Mouse (Mus musculus): ENCODE results near the gene Sik2. TPM values are rescaled to one million over a fixed set of nuclear protein-coding genes. Genes with fewer than 3 reads are reported as not detected.

Gene Sik2
- polyA plus RNA-seq (2015; fragmentation: Nextera tagmentation; extraction: Ambion mirVana) = 7.0 and 10.0 TPM in 2 replicates

DNA sequence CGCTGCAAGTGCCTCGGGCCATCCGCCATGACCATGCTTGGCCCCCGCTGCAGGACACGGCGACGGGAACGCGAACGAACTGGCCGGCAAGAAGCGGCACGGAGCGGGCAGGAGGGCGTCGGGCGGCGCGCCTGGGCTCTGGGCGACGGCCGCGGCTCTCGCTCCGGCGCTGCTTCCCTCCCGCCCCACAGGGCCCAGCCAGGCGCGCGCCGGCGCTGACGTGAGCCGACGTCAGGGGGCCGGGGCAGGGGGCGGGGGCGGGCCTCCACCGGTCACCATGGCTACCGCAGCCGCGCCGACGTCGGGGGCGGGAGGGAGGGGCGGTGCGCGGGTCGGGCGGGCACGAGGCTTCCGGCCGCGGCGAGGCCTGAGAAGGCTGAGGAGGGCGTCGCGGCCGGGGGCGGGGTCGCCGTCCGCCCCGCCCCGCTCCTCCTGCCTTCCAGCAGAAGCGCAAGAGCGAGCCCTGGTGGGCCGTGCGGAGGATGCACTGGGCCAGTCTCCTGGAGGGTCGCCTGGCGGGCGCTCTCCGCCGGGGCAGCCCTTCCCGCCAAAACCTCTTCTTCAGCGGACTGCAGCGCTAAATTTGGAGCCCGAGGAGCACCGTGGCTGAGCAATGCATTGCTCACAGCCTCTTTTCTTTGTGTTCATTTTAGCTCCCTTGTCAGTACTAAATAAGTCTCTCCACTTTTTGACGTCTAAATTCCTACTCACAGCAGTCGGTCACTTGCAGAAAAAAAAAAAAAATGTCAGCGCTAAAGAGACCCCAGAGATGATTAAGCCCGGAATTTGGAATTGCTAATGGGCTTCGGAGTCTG lies at the start of gene Sik2:
TSS of gene Sik2 (minus strand) at position 233 of the 815 bp plus-strand sequence.
- 2% methylated on average over 61 of the region's 85 CpGs for WGBS (ENCODE audit: insufficient replicate concordance)

DNA sequence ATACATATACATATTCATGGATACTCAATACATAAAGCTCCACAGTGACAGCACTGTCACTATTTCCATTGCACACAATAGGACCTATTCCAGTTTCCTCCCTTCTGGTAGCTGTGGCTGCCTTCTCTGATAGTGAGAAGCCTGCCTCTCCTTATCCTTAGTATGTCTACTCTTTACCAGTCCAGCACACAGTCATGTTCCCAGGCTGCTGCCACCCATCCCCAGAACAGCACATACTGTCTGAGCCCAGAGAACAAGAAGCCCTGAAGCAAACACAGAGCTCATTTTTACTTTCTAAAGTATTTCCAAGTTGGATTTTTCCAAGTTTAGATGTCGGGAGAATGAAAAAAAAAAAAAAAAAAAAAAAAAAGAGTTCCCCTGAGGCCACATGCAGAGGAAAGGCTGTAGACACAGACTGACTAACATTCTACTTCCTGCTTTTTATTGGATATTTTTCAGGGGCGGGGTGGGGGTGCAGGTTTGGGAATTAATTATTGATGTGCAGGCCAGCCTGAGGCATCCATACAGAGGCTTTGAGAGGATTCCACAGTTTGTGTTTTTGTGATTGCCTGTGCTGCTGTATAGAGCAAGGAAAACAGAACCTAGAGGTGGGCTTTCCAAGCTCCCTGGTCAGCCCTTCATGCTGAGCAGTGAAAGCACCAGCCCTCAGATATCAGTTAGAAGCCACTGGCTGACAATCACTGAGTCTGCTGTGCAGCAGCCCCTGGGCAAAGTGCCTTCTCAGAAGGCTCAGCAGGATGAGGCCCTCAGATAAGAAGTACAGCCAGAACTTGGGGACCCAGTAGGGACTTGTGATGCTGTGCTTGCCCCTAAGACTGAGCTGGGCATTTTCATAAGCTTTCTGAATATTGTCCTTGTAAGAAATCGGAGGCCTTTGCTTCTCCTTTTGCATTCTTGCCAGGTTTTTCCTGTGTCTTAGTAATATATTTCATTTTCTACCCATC lies 47.8 kb upstream of the Sik2 start:
- Histone ChIP-seq H3K4me2 (no peak overlapping the region), H3K27me3 (no peaks in the 10 kb centered on the region), H3K9ac (no peak overlapping the region), H3K4me1 (replicated peaks) (peaks cover 8% of the 10 kb centered on the region), H3K36me3 (no peaks in the 10 kb centered on the region), H3K27ac (no peak overlapping the region), H3K4me3 (replicated peaks) (no peak overlapping the region), H3K9me3 (replicated peaks) (no peaks in the 10 kb centered on the region)
- ATAC-seq (ENCODE audit: low read depth) (peak; percentile 71), DNase-seq (no peak)
- WGBS (ENCODE audit: insufficient replicate concordance) = 46% methylated on average over 3 of the region's 3 CpGs

More for the DNA sequence above, at the start of gene Sik2:
- Histone ChIP-seq H3K9me3 (replicated peaks) (no peaks in the 10 kb centered on the region), H3K27me3 (no peaks in the 10 kb centered on the region), H3K4me2 (peak within 1 kb of the TSS; percentile 90), H3K4me1 (replicated peaks) (peaks cover 32% of the 10 kb centered on the region), H3K36me3 (no peaks in the 10 kb centered on the region), H3K27ac (peak within 1 kb of the TSS; percentile 96), H3K4me3 (replicated peaks) (peak within 1 kb of the TSS; percentile 95), H3K9ac (peak within 1 kb of the TSS; percentile 96)
- ATAC-seq (ENCODE audit: low read depth) (peak; percentile 95), DNase-seq (peak; percentile 82)

DNA sequence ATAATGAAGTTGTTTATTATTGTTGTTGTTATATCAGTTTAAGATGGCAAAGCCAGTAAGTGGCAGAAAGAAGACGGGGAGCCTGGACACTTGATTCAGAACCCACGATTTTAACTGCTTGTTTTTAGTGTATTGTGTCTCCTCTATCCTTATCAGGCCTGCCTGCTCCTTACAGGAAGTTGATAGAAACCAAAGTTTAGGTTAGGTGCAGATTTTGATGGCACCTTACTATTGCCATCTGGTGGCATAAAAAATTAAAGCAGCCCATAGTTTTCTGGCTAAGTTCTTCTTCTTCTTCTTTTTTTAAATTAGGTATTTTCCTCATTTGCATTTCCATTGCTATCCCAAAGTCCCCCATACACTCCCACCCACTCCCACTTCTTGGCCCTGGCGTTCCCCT lies 43.3 kb upstream of the Sik2 start:
- Histone ChIP-seq H3K36me3 (no peaks in the 10 kb centered on the region), H3K4me1 (replicated peaks) (peaks cover 8% of the 10 kb centered on the region), H3K4me2 (no peak overlapping the region), H3K4me3 (replicated peaks) (no peak overlapping the region), H3K27ac (no peak overlapping the region), H3K9ac (no peak overlapping the region), H3K27me3 (no peaks in the 10 kb centered on the region), H3K9me3 (replicated peaks) (no peaks in the 10 kb centered on the region)
- 22% methylated on average over 3 of the region's 3 CpGs for WGBS (ENCODE audit: insufficient replicate concordance)
- ATAC-seq (ENCODE audit: low read depth) (no peak), DNase-seq (no peak)

- Histone ChIP-seq H3K27ac (no peak overlapping the region), H3K36me3 (no peaks in the 10 kb centered on the region), H3K9ac (no peak overlapping the region), H3K4me3 (replicated peaks) (no peak overlapping the region), H3K4me1 (replicated peaks) (no peaks in the 10 kb centered on the region), H3K4me2 (no peak overlapping the region), H3K9me3 (replicated peaks) (no peaks in the 10 kb centered on the region), H3K27me3 (no peaks in the 10 kb centered on the region)
- DNase-seq = no peak
- ATAC-seq (ENCODE audit: low read depth) = no peak
- 63% methylated on average over 6 of the region's 6 CpGs for WGBS (ENCODE audit: insufficient replicate concordance)
These were observed 33.3 kb upstream of the Sik2 start for GRCm38 (mm10) chr9:51042136-51042535.

DNA sequence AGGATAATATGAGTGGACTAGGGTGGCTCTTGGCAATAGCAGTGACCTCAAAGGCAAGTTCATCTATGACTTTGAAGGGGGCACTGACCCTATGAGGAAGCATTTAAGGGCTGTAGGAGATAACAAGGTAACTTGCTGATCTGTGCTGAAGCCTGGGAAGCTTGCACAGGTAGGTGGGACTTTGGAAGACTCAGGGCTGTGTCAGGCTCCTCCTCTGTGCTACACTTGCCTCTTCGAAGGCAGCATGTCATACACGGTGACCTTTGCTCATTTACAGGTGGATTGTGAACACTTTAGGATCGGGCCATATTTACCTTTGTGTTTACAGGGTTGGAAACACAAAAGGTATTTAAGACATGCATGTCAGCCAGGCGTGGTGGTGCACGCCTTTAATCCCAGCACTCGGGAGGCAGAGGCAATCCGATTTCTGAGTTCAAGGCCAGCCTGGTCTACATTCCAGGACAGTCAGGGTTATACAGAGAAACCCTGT lies 32.7 kb upstream of the Sik2 start:
- Histone ChIP-seq H3K4me2 (no peak overlapping the region), H3K9ac (no peak overlapping the region), H3K27me3 (no peaks in the 10 kb centered on the region), H3K27ac (no peak overlapping the region), H3K4me1 (replicated peaks) (no peaks in the 10 kb centered on the region), H3K4me3 (replicated peaks) (no peak overlapping the region), H3K36me3 (no peaks in the 10 kb centered on the region), H3K9me3 (replicated peaks) (no peaks in the 10 kb centered on the region)
- no peak for DNase-seq
- WGBS (ENCODE audit: insufficient replicate concordance) = 75% methylated on average over 7 of the region's 7 CpGs
- no peak for ATAC-seq (ENCODE audit: low read depth)

DNA sequence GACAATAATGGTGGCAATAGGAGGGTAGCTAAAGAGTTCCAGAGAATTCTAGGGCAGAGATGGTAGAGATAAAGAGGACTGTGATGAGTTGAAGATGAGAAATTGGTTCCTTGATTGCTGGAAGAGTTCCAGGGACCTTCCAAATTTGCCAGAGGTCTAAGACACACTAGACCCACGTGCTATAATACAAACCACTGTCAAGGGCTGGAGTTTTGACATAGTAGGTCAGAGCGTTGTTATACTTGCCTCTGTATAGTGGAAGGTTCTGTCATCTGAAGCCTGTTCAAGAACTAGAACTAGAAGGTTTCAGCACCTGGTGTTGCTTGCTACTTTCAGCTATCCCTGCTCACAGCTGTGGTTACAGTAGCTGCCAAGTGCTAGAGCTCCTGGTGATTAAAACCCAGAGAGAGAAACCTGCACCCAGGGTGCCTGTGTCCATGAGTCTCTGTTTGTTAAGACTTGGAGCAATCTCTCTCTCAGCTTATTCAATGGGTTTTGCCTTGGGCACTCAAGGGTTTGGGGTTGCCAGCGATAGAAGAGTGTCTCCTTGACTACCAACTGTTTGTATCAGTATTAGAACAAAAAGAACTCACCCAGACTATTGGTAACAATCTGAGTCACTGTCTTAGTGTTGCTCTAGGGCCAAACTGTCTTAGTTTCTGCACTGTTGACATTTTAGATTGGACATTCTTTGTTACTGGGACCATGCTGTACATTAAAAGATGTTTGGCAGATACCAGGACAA lies 24.1 kb upstream of the Sik2 start:
- no peaks in the 10 kb centered on the region for H3K27me3 ChIP-seq
- no peaks in the 10 kb centered on the region for H3K9me3 ChIP-seq (replicated peaks)
- H3K36me3 ChIP-seq = no peaks in the 10 kb centered on the region
- H3K4me3 ChIP-seq (replicated peaks) = no peak overlapping the region
- H3K4me1 ChIP-seq (replicated peaks) = no peaks in the 10 kb centered on the region
- H3K27ac ChIP-seq = no peak overlapping the region
- ATAC-seq (ENCODE audit: low read depth) = no peak
- H3K9ac ChIP-seq = no peak overlapping the region
- 50% methylated on average over 3 of the region's 3 CpGs for WGBS (ENCODE audit: insufficient replicate concordance)
- DNase-seq = no peak
- no peak overlapping the region for H3K4me2 ChIP-seq

DNA sequence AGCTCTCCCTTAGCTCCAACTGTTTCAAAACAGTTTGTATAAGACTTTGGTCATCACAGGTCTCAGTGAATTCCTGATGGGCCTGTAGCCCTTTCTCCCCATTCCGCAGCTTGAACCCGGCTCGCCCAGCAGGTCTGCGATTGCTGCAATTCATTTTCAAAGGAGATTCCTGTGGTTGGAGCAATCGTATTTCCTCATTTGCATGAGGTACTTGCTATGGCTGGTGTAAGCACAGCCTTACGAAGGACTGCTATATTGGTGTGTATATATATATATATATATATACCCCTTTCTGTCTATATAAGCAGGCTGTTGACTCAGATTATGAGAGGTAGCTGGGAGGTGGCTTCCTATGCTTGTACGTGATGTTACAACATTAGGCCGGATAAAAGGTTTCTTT lies 23.4 kb upstream of the Sik2 start:
- H3K9me3 ChIP-seq (replicated peaks) = no peaks in the 10 kb centered on the region
- ATAC-seq (ENCODE audit: low read depth) = no peak
- no peak for DNase-seq
- H3K36me3 ChIP-seq = no peaks in the 10 kb centered on the region
- H3K4me2 ChIP-seq = no peak overlapping the region
- no peaks in the 10 kb centered on the region for H3K4me1 ChIP-seq (replicated peaks)
- H3K9ac ChIP-seq = no peak overlapping the region
- 48% methylated on average over 8 of the region's 8 CpGs for WGBS (ENCODE audit: insufficient replicate concordance)
- no peak overlapping the region for H3K27ac ChIP-seq
- H3K4me3 ChIP-seq (replicated peaks) = no peak overlapping the region
- H3K27me3 ChIP-seq = no peaks in the 10 kb centered on the region

- H3K4me3 ChIP-seq (replicated peaks) = no peak overlapping the region
- no peak for DNase-seq
- H3K4me2 ChIP-seq = no peak overlapping the region
- H3K27me3 ChIP-seq = no peaks in the 10 kb centered on the region
- no peak for ATAC-seq (ENCODE audit: low read depth)
- H3K9ac ChIP-seq = no peak overlapping the region
- WGBS (ENCODE audit: insufficient replicate concordance) = 49% methylated on average over 6 of the region's 6 CpGs
- H3K4me1 ChIP-seq (replicated peaks) = no peaks in the 10 kb centered on the region
- H3K9me3 ChIP-seq (replicated peaks) = no peaks in the 10 kb centered on the region
- H3K27ac ChIP-seq = no peak overlapping the region
- no peaks in the 10 kb centered on the region for H3K36me3 ChIP-seq
These were observed 22.7 kb upstream of the Sik2 start for GRCm38 (mm10) chr9:51031603-51032002.

- no peaks in the 10 kb centered on the region for H3K9me3 ChIP-seq (replicated peaks)
- no peak for ATAC-seq (ENCODE audit: low read depth)
These were observed 21.3 kb upstream of the Sik2 start for GRCm38 (mm10) chr9:51030147-51030546.

DNA sequence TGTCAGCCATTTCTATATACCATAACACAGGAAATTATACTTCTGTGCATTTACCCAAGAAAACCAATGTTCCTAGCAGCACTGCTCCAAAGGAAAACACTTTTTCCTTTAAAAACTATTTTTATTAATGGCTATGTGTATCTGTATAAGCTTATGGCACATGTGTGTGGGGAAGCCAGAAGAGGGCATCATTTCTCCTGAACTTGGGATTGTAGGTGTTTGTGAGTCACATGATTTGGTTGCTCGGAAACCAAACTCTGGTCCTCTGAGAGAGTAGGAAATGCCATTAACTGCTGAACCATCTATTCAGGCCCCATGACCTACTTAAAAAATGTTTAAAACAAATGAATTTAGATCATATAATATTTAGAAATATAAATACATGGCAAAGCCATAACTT lies 18.1 kb upstream of the Sik2 start:
- Histone ChIP-seq H3K9me3 (replicated peaks) (no peaks in the 10 kb centered on the region), H3K4me1 (replicated peaks) (no peaks in the 10 kb centered on the region), H3K9ac (no peak overlapping the region), H3K27me3 (peaks cover 3% of the 10 kb centered on the region; the same call in 1 of the 2 replicates), H3K36me3 (no peaks in the 10 kb centered on the region), H3K4me2 (no peak overlapping the region), H3K27ac (no peak overlapping the region), H3K4me3 (replicated peaks) (no peak overlapping the region)
- DNase-seq (no peak), ATAC-seq (ENCODE audit: low read depth) (no peak)
- WGBS (ENCODE audit: insufficient replicate concordance) = 63% methylated on average over 1 of the region's 1 CpGs

More at GRCm38 (mm10) chr9:51030147-51030546, 21.3 kb upstream of the Sik2 start:
- Histone ChIP-seq H3K4me3 (replicated peaks) (no peak overlapping the region), H3K36me3 (no peaks in the 10 kb centered on the region), H3K4me1 (replicated peaks) (no peaks in the 10 kb centered on the region), H3K9ac (no peak overlapping the region), H3K27ac (no peak overlapping the region), H3K27me3 (no peaks in the 10 kb centered on the region), H3K4me2 (no peak overlapping the region)
- no peak for DNase-seq
- WGBS (ENCODE audit: insufficient replicate concordance) = 9% methylated on average over 1 of the region's 1 CpGs

Data from liver, embryonic 13.5 days (tissue).